Mouse (Mus musculus): ENCODE measurements around the gene Ap5b1. TPM values are rescaled to one million over a fixed set of nuclear protein-coding genes. Genes with fewer than 3 reads are reported as not detected.

Ap5b1 gene
- total RNA-seq, 2 experiments from 2014 or later = 3.8 to 4.6 TPM

- DNase-seq = no peak
Observed at GRCm38 (mm10) chr19:5611973-5612372, 44.1 kb downstream of the Ap5b1 start.

GRCm38 (mm10) chr19:5612762-5613411 lies 45.1 kb downstream of the Ap5b1 start:
- no peak for DNase-seq

GRCm38 (mm10) chr19:5614953-5615352 lies 47.1 kb downstream of the Ap5b1 start:
- DNase-seq = no peak

DNA sequence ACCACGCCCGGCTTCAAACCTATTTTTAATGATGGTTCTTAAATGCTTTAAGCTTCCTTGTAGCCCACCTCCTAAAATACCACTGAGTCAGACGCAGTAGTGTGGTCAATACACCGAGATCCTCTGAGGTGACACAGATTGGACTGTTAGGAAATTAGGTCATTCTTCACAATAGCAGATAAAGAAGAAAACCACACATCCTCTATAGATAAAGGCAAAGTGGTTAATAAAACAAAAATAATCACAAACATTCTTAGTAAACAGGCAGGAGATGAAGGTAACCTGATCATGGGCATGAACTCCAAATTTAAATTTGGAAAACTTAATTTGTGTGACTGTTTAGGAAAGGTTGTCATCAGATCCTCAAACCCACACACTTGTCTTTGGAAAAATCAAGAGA lies 52.2 kb downstream of the Ap5b1 start:
- no peak for DNase-seq

Other genes with a start within 250 kb of the Ap5b1 start
- not detected for gene Catsper1, start 232.3 kb upstream of the Ap5b1 start, total RNA-seq (2021)
- 1 to 10 TPM in 1 of 2 experiments, under 1 TPM in 1; 0.81 to 3.0 TPM for gene Cst6, start 218.5 kb upstream of the Ap5b1 start, total RNA-seq (2021)
- 10 to 100 TPM; 35.0 to 37.3 TPM for gene Eif1ad, start 201.3 kb upstream of the Ap5b1 start, total RNA-seq (2021)
- 100 to 1,000 TPM; 234 to 244 TPM for gene Banf1, start 200.9 kb upstream of the Ap5b1 start, total RNA-seq (2021)
- gene Sart1, start 179.3 kb upstream of the Ap5b1 start, total RNA-seq (2021) = 10 to 100 TPM; 52.6 to 54.1 TPM
- under 1 TPM; 0.45 to 0.48 TPM for gene Tsga10ip, start 165.5 kb upstream of the Ap5b1 start, total RNA-seq (2021)
- 100 to 1,000 TPM; 231 to 246 TPM for gene Drap1, start 143.0 kb upstream of the Ap5b1 start, total RNA-seq (2021)
- 10 to 100 TPM; 35.2 to 35.3 TPM for gene AI837181, start 142.9 kb upstream of the Ap5b1 start, total RNA-seq (2021)
- gene Fosl1, start 120.5 kb upstream of the Ap5b1 start, total RNA-seq (2021) = not detected
- 10 to 100 TPM; 13.5 to 13.9 TPM for gene Ccdc85b, start 110.1 kb upstream of the Ap5b1 start, total RNA-seq (2021)
- gene Fibp, start 107.4 kb upstream of the Ap5b1 start, total RNA-seq (2021) = 100 to 1,000 TPM; 106 to 118 TPM
- under 1 TPM; 0.24 to 0.50 TPM for gene Ctsw, start 99.5 kb upstream of the Ap5b1 start, total RNA-seq (2021)
- gene Efemp2, start 94.1 kb upstream of the Ap5b1 start, total RNA-seq (2021) = 10 to 100 TPM; 36.7 to 37.8 TPM
- 10 to 100 TPM; 27.9 to 32.9 TPM for gene Mus81, start 79.6 kb upstream of the Ap5b1 start, total RNA-seq (2021)
- 100 to 1,000 TPM; 719 to 727 TPM for gene Cfl1, start 77.6 kb upstream of the Ap5b1 start, total RNA-seq (2021)
- 1 to 10 TPM; 1.5 to 2.1 TPM for gene 1700020D05Rik, start 64.2 kb upstream of the Ap5b1 start, total RNA-seq (2021)
- gene Snx32, start 57.5 kb upstream of the Ap5b1 start, total RNA-seq (2021) = 1 to 10 TPM; 7.8 to 7.9 TPM
- not detected for gene Ovol1, start 7.4 kb upstream of the Ap5b1 start, total RNA-seq (2021)
- gene Rnaseh2c, start 33.8 kb downstream of the Ap5b1 start, total RNA-seq (2021) = 10 to 100 TPM; 92.4 to 94.5 TPM
- gene Kat5, start 42.2 kb downstream of the Ap5b1 start, total RNA-seq (2021) = 10 to 100 TPM; 38.3 to 49.2 TPM
- 10 to 100 TPM; 33.0 to 38.6 TPM for gene Rela, start 69.5 kb downstream of the Ap5b1 start, total RNA-seq (2021)
- 10 to 100 TPM; 40.2 to 42.2 TPM for gene Sipa1, start 95.7 kb downstream of the Ap5b1 start, total RNA-seq (2021)
- gene Map3k11, start 120.7 kb downstream of the Ap5b1 start, total RNA-seq (2021) = 10 to 100 TPM; 39.8 to 40.0 TPM
- gene Pcnx3, start 120.9 kb downstream of the Ap5b1 start, total RNA-seq (2021) = 10 to 100 TPM; 42.5 to 42.7 TPM
- gene Kcnk7, start 136.3 kb downstream of the Ap5b1 start, total RNA-seq (2021) = not detected
- gene Ehbp1l1, start 158.3 kb downstream of the Ap5b1 start, total RNA-seq (2021) = 100 to 1,000 TPM; 179 to 191 TPM
- gene Fam89b, start 161.6 kb downstream of the Ap5b1 start, total RNA-seq (2021) = 10 to 100 TPM; 48.3 to 49.0 TPM
- 10 to 100 TPM; 78.7 to 79.6 TPM for gene Ltbp3, start 172.9 kb downstream of the Ap5b1 start, total RNA-seq (2021)
- 10 to 100 TPM; 60.6 to 69.0 TPM for gene Scyl1, start 203.4 kb downstream of the Ap5b1 start, total RNA-seq (2021)